Mouse (Mus musculus): ENCODE data around the gene Rmnd5a. TPM values are rescaled to one million over a fixed set of nuclear protein-coding genes. Genes with fewer than 3 reads are reported as not detected.

The Rmnd5a gene
- 8.5 and 8.8 TPM in 2 replicates for polyA plus RNA-seq (2015; fragmentation: Nextera tagmentation; extraction: Ambion mirVana)

DNA sequence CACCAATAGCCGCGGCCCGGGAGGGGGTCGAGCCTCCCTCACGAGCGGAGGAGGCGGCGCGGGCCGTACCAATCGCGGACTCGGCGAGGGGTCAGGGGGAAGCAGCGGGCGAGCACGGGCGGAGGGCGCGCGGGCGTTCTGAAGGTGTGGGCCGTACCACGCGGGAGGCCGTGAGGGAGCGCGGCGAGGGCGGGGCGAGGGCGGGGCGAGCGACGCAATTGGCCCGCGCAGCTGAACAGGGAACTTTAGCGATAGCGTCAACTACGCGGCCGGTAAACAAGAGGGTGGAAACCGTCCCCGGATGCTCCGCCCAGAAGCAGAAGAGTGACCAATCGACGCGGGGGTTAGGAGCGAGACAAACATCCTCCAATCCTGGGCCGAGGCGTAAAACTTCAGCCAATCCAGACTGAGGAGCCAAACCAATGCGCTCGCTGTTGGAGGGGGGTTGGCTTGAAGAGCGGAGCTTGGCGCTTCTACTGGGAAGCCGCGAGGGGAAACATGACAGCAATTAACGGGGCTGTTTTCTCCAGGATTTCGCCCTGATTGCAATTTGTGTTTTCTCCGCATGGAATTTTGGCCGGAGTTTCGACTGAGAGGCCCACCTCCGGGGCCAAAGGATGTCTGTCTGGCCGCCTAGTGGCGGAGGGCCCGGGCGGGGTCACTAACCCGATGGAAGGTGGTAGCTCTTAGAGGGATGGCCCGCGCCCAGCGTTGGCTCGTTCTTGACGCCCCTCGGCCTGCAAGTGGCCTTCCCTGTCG, at the start of gene Rmnd5a:
TSS of gene Rmnd5a (minus strand) at position 146 of the 759 bp plus-strand sequence.

DNA sequence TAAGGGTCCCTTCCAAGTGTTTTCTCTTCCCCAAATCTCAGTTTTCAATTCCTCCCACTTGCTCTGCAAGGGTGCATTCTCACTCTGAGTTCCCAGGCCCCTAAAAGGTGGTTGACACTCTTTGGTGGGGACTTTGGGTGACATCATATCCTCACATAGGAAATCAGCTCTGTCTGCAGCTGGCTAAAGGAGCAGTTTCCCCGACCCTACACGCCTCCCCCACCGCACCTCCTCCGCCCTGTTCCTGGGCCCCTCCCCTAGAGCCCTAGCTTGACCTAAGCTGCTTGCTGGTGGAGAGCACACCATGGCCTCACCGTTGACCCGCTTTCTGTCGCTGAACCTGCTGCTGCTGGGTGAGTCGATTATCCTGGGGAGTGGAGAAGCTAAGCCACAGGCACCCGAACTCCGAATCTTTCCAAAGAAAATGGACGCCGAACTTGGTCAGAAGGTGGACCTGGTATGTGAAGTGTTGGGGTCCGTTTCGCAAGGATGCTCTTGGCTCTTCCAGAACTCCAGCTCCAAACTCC, 67.1 kb downstream of the Rmnd5a start, which contains the start of gene Cd8a:
TSS of gene Cd8a (plus strand) at position 179 of the 527 bp plus-strand sequence.

Other genes with a start within 250 kb of the Rmnd5a start
- gene Fabp1, start 240.8 kb downstream of the Rmnd5a start, polyA plus RNA-seq (2015; fragmentation: Nextera tagmentation; extraction: Ambion mirVana) = 2.6 and 7.7 TPM in 2 replicates
- gene Krcc1, start 169.0 kb downstream of the Rmnd5a start, polyA plus RNA-seq (2015; fragmentation: Nextera tagmentation; extraction: Ambion mirVana) = 60.7 and 71.5 TPM in 2 replicates
- 0.31 and 0.52 TPM in 2 replicates for gene Smyd1, start 118.4 kb downstream of the Rmnd5a start, polyA plus RNA-seq (2015; fragmentation: Nextera tagmentation; extraction: Ambion mirVana)
- gene Cd8b1, start 117.8 kb downstream of the Rmnd5a start, polyA plus RNA-seq (2015; fragmentation: Nextera tagmentation; extraction: Ambion mirVana) = 0.08 TPM in 1 of 2 replicates, not detected in the other
- not detected in 2 replicates for gene Cd8a, start 67.2 kb downstream of the Rmnd5a start, polyA plus RNA-seq (2015; fragmentation: Nextera tagmentation; extraction: Ambion mirVana)
- 16.4 and 18.8 TPM in 2 replicates for gene Rnf103, start 53.3 kb upstream of the Rmnd5a start, polyA plus RNA-seq (2015; fragmentation: Nextera tagmentation; extraction: Ambion mirVana)
- gene Chmp3, start 103.2 kb upstream of the Rmnd5a start, polyA plus RNA-seq (2015; fragmentation: Nextera tagmentation; extraction: Ambion mirVana) = 84.3 and 98.8 TPM in 2 replicates
- gene Kdm3a, start 192.4 kb upstream of the Rmnd5a start, polyA plus RNA-seq (2015; fragmentation: Nextera tagmentation; extraction: Ambion mirVana) = 16.8 and 17.2 TPM in 2 replicates